In the genomic region with DNA sequence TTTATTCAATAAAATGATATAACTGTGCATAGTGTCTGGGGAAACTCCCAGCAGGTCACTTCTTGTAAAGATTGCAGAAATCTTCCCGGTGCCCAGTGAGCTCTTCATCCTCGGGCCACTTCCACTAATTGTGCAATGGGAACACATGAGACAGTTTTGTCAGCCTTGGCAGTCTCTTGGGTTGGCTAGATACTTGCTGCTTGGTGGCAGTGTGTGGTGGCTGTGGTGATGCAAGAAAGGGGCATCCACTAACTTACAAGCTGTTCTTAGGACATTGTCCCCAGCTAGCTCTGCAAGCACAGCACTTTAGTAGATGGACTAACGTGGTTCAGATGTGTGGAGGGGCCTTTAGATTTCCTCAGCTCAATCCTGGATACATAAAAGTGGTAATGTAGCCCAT, we compare ENCODE assay signal across 27 mouse cellular contexts. TPM values are rescaled to one million over a fixed set of nuclear protein-coding genes. Genes with fewer than 3 reads are reported as not detected.
DNase-seq lines count a peak whose midpoint lies in the region; ATAC-seq and TF ChIP-seq lines count a peak whose summit lies in the region.
"Had no signal": no experiment of that assay in that cellular context is flagged by ENCODE, and none has a peak within 500 bp of the region (broad histone marks: within the 10 kb centered on the region; RNA-seq: fewer than 3 reads in every experiment).

No protein-coding gene starts in this region.

- ATAC-seq in megakaryocyte progenitor cell, adult 5-6 weeks (replicated peaks; ENCODE audit: poor library complexity) = peak; percentile 95
- ATAC-seq: CD4-positive, CD25-positive, alpha-beta regulatory T cell, adult 4 months; intestine, postnatal 0 days had no signal

- WGBS in lung, adult 2 months = 56% methylated on average over 3 of the region's 3 CpGs

- no peak overlapping the region for H3K4me3 ChIP-seq in lung, adult 2 months (replicated peaks; ENCODE audit: extremely low read depth, low read depth, low read length)
- H3K4me3 ChIP-seq: forebrain, embryonic 10.5 days; heart, embryonic 13.5 days; hindbrain, embryonic 15.5 days; neural tube, embryonic 13.5 days had no signal

- DNase-seq in lung, adult 18-20 months = peak; percentile 38 to 51
- no peak for DNase-seq in lung, adult 2 months
- DNase-seq in adrenal gland, postnatal 10 days = peak; percentile 57
- DNase-seq in fat pad, adult 2 months (ENCODE audit: extremely low read depth, low read depth, low spot score) = peak; percentile 88
- no peak for DNase-seq in left cerebral cortex, adult 18-20 months (ENCODE audit: low spot score in 2 of 2)
- DNase-seq in layer of hippocampus, postnatal 14 days (ENCODE audit: low spot score in 2 of 2) = no peak
- DNase-seq: cerebellum, adult 9-10 months; kidney, postnatal 14 days; layer of hippocampus, adult 9-11 months; retina, postnatal 1 day; thymus, adult 2 months had no signal

- H3K4me1 ChIP-seq in lung, adult 2 months (ENCODE audit: control insufficient read depth, insufficient read depth, low read length) = peaks cover 2% of the 10 kb centered on the region; the same call in 1 of the 2 replicates
- H3K4me1 ChIP-seq: hindbrain, embryonic 15.5 days; neural tube, embryonic 13.5 days had no signal

- TF ChIP-seq CTCF in lung, adult 2 months (IDR thresholded peaks at IDR 0.05; ENCODE audit: insufficient read depth, low read length) = no peak

- TF ChIP-seq POLR2A in lung, adult 2 months (IDR thresholded peaks at IDR 0.05; ENCODE audit: borderline replicate concordance, extremely low read depth, low read depth, low read length) = no peak

RNA-seq across cellular contexts. Expression of gene Saa1, which starts 3.0 kb away (rescaled TPM):
- 2.4 TPM in 1 of 2 replicates, not detected in the other for polyA plus RNA-seq in lung, adult 2 months (2012; rRNA removed)
- total RNA-seq in adrenal gland, postnatal 10 days (2021) = under 1 TPM in 1 of 2 experiments, not detected in 1; 0.63 TPM
- total RNA-seq in megakaryocyte progenitor cell, adult 5-6 weeks (2015) = not detected in 2 replicates
- not detected in 2 replicates for total RNA-seq in megakaryocyte progenitor cell, adult 5-6 weeks (2017)
- not detected for total RNA-seq in left cerebral cortex, adult 18-20 months (2021)
- not detected for total RNA-seq in layer of hippocampus, postnatal 14 days (2021)
- total RNA-seq: G1E; gastrocnemius, postnatal 4 days; heart, postnatal 36 days; left cerebral cortex, postnatal 14 days had no signal
- polyA plus RNA-seq: CD4-positive, CD25-positive, alpha-beta regulatory T cell, adult 4 months; embryonic facial prominence, embryonic 14.5 days; G1E; heart, embryonic 13.5 days; hindbrain, embryonic 15.5 days; liver, embryonic 16.5 days; small intestine, adult 2 months; urinary bladder, adult 2 months had no signal

RNA-seq across cellular contexts. Expression of gene Saa2, which starts 5.8 kb away (rescaled TPM):
- polyA plus RNA-seq in lung, adult 2 months (2012; rRNA removed) = not detected in 2 replicates
- total RNA-seq in adrenal gland, postnatal 10 days (2021) = not detected
- total RNA-seq in megakaryocyte progenitor cell, adult 5-6 weeks (2015) = not detected in 2 replicates
- not detected in 2 replicates for total RNA-seq in megakaryocyte progenitor cell, adult 5-6 weeks (2017)
- not detected for total RNA-seq in left cerebral cortex, adult 18-20 months (2021)
- total RNA-seq in layer of hippocampus, postnatal 14 days (2021) = not detected
- total RNA-seq: G1E; gastrocnemius, postnatal 4 days; heart, postnatal 36 days; left cerebral cortex, postnatal 14 days had no signal
- polyA plus RNA-seq: CD4-positive, CD25-positive, alpha-beta regulatory T cell, adult 4 months; embryonic facial prominence, embryonic 14.5 days; G1E; heart, embryonic 13.5 days; intestine, postnatal 0 days; liver, embryonic 16.5 days; neural tube, embryonic 13.5 days; small intestine, adult 2 months; urinary bladder, adult 2 months had no signal

RNA-seq across cellular contexts. Expression of gene Saa4, which starts 13.4 kb away (rescaled TPM):
- polyA plus RNA-seq in lung, adult 2 months (2012; rRNA removed) = 0.05 and 0.07 TPM in 2 replicates
- 10 to 100 TPM in 1 of 2 experiments, 1 to 10 TPM in 1; 3.2 to 10.9 TPM for total RNA-seq in adrenal gland, postnatal 10 days (2021)
- not detected in 2 replicates for total RNA-seq in megakaryocyte progenitor cell, adult 5-6 weeks (2015)
- total RNA-seq in megakaryocyte progenitor cell, adult 5-6 weeks (2017) = not detected in 2 replicates
- total RNA-seq in left cerebral cortex, adult 18-20 months (2021) = not detected
- total RNA-seq in layer of hippocampus, postnatal 14 days (2021) = not detected
- total RNA-seq: G1E; heart, postnatal 36 days; left cerebral cortex, postnatal 14 days had no signal
- polyA plus RNA-seq: CD4-positive, CD25-positive, alpha-beta regulatory T cell, adult 4 months; embryonic facial prominence, embryonic 14.5 days; forebrain, embryonic 10.5 days; G1E; heart, embryonic 13.5 days; hindbrain, embryonic 15.5 days; intestine, postnatal 0 days; limb, embryonic 14.5 days; neural tube, embryonic 13.5 days; small intestine, adult 2 months; urinary bladder, adult 2 months had no signal

RNA-seq across cellular contexts. Expression of gene Saa3, which starts 30.3 kb away (rescaled TPM):
- polyA plus RNA-seq in lung, adult 2 months (2012; rRNA removed) = 0.97 and 1.4 TPM in 2 replicates
- 1 to 10 TPM in 1 of 2 experiments, not detected in 1; 1.2 TPM for total RNA-seq in adrenal gland, postnatal 10 days (2021)
- total RNA-seq in megakaryocyte progenitor cell, adult 5-6 weeks (2015) = 1.9 TPM in 1 of 2 replicates, not detected in the other
- total RNA-seq in megakaryocyte progenitor cell, adult 5-6 weeks (2017) = 2.0 TPM in 1 of 2 replicates, not detected in the other
- not detected for total RNA-seq in left cerebral cortex, adult 18-20 months (2021)
- not detected for total RNA-seq in layer of hippocampus, postnatal 14 days (2021)
- total RNA-seq: left cerebral cortex, postnatal 14 days had no signal
- polyA plus RNA-seq: CD4-positive, CD25-positive, alpha-beta regulatory T cell, adult 4 months; G1E; heart, embryonic 13.5 days had no signal

RNA-seq across cellular contexts. Expression of gene Saal1, which starts 35.3 kb away (rescaled TPM):
- 4.5 and 4.9 TPM in 2 replicates for polyA plus RNA-seq in lung, adult 2 months (2012; rRNA removed)
- 10 to 100 TPM; 10.1 to 10.2 TPM for total RNA-seq in adrenal gland, postnatal 10 days (2021)
- 17.5 and 20.7 TPM in 2 replicates for total RNA-seq in megakaryocyte progenitor cell, adult 5-6 weeks (2015)
- 15.5 and 18.7 TPM in 2 replicates for total RNA-seq in megakaryocyte progenitor cell, adult 5-6 weeks (2017)
- total RNA-seq in left cerebral cortex, adult 18-20 months (2021) = 1 to 10 TPM; 8.1 to 8.2 TPM
- 1 to 10 TPM; 9.0 to 9.1 TPM for total RNA-seq in layer of hippocampus, postnatal 14 days (2021)

Comparison
In these comparisons a context has a peak if more than half of its experiments do, and no peak if none do; other contexts are left out.
1. DNase-seq: peak in lung, adult 18-20 months (2 of 2), adrenal gland, postnatal 10 days (single experiment) and fat pad, adult 2 months (single experiment); none in lung, adult 2 months (single experiment), left cerebral cortex, adult 18-20 months (0 of 2) and layer of hippocampus, postnatal 14 days (0 of 2).
2. RNA of gene Saa4, which starts 13.4 kb away (total RNA-seq): 3.2 to 10.9 TPM in adrenal gland, postnatal 10 days; not detected in megakaryocyte progenitor cell, adult 5-6 weeks, not detected in left cerebral cortex, adult 18-20 months and not detected in layer of hippocampus, postnatal 14 days; every median in the first group is over 4 times any median in the second.